Mouse (Mus musculus): ENCODE results near the gene Iqcf6.

Gene Iqcf6

GRCm38 (mm10) chr9:106659441-106659840 is 33.1 kb downstream of the Iqcf6 start:
- no peak for DNase-seq

DNA sequence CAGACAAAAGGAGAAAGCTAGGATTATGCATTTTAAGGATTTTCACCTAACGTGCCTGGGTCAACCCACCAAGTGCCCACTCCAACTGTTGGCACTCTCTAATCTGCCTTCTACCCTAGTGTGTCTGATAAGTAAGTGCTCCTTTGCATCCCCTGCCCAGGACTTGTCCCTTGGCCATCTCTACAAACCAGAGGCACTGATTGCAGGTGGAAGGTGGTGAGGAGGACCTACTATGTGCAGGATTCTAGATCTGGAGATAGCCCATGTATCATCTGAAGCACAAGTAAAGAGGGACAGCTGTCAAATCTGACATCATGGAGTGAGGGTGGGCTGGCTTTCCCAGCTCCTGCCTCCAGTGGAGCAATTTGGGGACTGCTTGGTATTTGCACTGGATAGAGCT is 33.6 kb downstream of the Iqcf6 start:
- DNase-seq, result no peak

DNA sequence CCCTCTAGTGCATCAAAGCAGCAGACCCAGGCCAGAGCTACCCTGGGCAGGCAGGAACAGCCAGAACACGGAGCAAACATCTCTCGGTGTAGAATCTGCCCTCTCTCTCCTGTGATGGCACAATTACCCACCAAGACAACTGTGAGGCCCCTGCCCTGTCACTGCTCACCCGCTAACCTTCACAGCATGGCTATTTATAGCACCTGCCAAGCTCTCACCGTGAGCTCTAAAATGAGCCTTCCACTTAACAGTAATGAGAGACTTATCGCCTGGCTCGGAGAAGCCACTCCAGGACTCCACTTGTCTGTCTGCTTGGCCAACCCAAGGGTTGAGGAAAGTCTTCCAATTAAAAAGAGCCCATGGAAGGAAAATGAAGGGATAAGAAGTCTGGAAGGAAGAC is 36.8 kb downstream of the Iqcf6 start:
- no peak for DNase-seq

DNA sequence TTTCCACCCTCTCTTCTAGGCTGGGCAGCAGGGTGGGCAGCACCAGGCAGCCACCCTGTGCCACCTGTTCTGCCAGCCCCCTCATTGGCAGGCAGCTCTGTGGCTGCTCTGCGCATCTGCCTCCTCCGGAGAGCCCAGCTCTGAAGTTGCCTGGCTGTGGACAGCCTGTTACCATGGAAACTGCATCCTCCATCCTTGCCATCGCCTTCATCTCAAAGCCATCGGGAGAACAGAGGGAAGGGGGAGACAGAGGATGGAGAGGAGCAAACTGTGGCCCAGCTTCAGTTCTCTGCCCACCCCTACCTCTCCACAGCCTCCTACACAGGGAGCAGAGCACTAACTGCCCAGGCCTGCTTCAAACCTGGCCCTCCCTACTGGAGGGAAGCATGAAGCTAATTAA is 38.1 kb downstream of the Iqcf6 start:
- DNase-seq, result peak; percentile 56

GRCm38 (mm10) chr9:106664856-106665255 is 38.5 kb downstream of the Iqcf6 start:
- DNase-seq, result no peak

GRCm38 (mm10) chr9:106673860-106674259 is 47.5 kb downstream of the Iqcf6 start:
- DNase-seq, result no peak

GRCm38 (mm10) chr9:106675480-106675879 is 49.1 kb downstream of the Iqcf6 start:
- DNase-seq, result peak; percentile 82

DNA sequence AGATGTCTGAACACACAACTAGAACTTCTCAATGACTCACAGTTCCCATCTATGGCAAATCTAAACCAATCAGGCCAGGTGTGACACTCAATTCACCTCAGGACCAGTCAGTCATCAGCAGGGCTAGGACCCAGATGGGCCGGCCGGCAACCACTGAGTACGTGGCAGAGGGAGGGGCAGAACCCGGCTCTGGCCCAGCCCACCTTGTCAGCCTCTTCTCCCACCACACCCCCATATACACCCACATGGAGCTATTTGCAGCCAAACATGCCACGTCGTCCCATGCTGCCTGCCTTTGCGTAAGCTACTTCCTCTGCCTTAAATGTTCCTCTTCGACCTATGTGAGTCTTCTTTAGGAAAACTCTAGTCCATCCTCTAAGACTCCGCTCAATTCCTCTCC is 49.6 kb downstream of the Iqcf6 start:
- no peak for DNase-seq

- DNase-seq, result no peak
Observed at GRCm38 (mm10) chr9:106676571-106676970, 50.2 kb downstream of the Iqcf6 start.

Data from right cerebral cortex, postnatal 14 days (tissue).